Mouse (Mus musculus) kidney, adult 2 months (tissue): ENCODE results near the gene Gamt. TPM values are rescaled to one million over a fixed set of nuclear protein-coding genes. Genes with fewer than 3 reads are reported as not detected.

Source experiments
- DNase-seq: peaks from one replicate; pipeline ENCODE4 v3.0.0; 2021
- H3K27ac ChIP-seq: fragments of 200-500 bp; 2 replicates; pipeline ENCODE4 v1.5.1; 2012; ENCODE audit warnings: low read depth, low read length, control low read depth, inconsistent platforms; ENCODE audit not compliant: insufficient read depth
- H3K27me3 ChIP-seq: fragments of 200-500 bp; replicated peaks from 2 replicates; pipeline ENCODE4 v1.6.1; 2012; ENCODE audit warnings: mild to moderate bottlenecking, moderate library complexity, low read length, inconsistent platforms; ENCODE audit not compliant: control insufficient read depth, insufficient read depth
- H3K36me3 ChIP-seq: fragments of 200-500 bp; 2 replicates; pipeline ENCODE4 v1.6.1; 2012; ENCODE audit warnings: mild to moderate bottlenecking, moderate library complexity, low read length, inconsistent platforms; ENCODE audit not compliant: control insufficient read depth, insufficient read depth
- H3K4me1 ChIP-seq: fragments of 200-500 bp; 2 replicates; pipeline ENCODE4 v1.6.1; 2011; ENCODE audit warnings: low read length; ENCODE audit not compliant: control insufficient read depth, insufficient read depth
- H3K4me3 ChIP-seq: fragments of 200-500 bp; 2 replicates; pipeline ENCODE4 v1.5.1; 2011; ENCODE audit warnings: mild to moderate bottlenecking, low read depth, low read length, control low read depth; ENCODE audit not compliant: insufficient read depth
- CTCF ChIP-seq: fragments of 200-500 bp; conservative IDR thresholded peaks from 2 replicates; pipeline ENCODE4 v1.5.1; 2011; ENCODE audit warnings: low read depth, mild to moderate bottlenecking, control low read depth, low read length, moderate library complexity, mixed read lengths; ENCODE audit not compliant: insufficient read depth, insufficient read length
- POLR2A ChIP-seq: fragments of 200-500 bp; IDR thresholded peaks from one replicate; pipeline ENCODE4 v1.6.1; 2011; ENCODE audit warnings: low read depth, low read length, control low read depth
- WGBS: fragments of 180-500 bp; shearing (Covaris S2); methylation state at CpG from one replicate; pipeline ENCODE4 v1.1.7; 2018; 5-methylcytosine and 5-hydroxymethylcytosine counted together
- polyA plus RNA-seq: library from polyadenylated mRNA; depleted of rRNA; stranded (reverse); fragments of >200 nt; gene quantifications from 2 replicates; pipeline ENCODE4 v1.2.3, GENCODE M21; 2012

The Gamt gene
- polyA plus RNA-seq, 1 experiment = 66.7 TPM

DNA sequence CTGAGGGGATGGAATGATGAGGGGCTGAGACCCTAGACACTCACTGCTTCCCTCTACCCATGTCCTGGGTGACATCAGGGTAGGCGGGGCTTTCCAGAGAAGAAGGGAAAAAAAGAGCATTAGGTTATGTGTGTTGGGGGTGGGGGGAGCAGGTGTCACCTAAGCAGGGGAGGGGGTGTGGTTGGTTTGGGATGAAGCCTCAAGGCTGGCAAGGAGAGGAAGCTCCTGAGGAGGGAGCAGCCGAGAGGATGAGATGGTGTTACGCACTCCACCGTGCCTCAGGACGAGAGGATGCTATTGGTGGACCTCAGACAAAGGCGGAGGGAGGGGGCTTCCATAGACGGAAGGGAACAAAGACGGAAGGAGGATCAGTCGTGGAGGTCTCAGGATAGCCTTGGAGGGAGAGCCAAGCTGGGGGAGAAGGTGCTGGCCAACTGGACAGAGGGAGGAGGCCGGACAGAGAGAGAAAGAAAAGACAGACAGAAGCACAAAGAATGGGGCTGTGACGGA, 39.9 kb upstream of the Gamt start:
- 55% methylated on average over 11 of the region's 11 CpGs for WGBS
- H3K27me3 ChIP-seq = no peaks in the 10 kb centered on the region
- H3K4me1 ChIP-seq = peaks cover 3% of the 10 kb centered on the region
- H3K27ac ChIP-seq = no peak overlapping the region
- DNase-seq = no peak
- H3K36me3 ChIP-seq = no peaks in the 10 kb centered on the region
- TF ChIP-seq CTCF (no peak), POLR2A (no peak)
- no peak overlapping the region for H3K4me3 ChIP-seq

DNA sequence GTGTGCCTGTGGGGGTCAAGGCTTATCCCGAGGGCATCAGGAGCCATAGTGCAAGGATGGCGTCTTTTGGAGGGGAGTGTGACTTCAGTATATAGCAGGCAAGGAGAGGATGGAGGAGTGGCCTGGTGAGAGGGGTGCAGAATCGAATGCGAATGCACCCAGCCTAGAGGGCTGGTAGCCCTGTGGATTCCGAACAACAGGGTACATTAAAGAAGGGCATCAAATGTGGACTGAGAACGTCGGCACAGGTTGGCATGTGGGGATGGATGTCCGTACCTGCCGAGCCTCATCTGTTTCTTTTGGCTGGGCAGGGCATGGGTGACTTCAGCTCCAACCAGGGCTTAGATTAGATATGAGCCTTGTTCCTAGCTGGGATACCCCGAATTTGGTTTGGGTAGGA, 39.0 kb upstream of the Gamt start:
- Histone ChIP-seq H3K4me1 (peaks cover 3% of the 10 kb centered on the region), H3K36me3 (no peaks in the 10 kb centered on the region), H3K27me3 (no peaks in the 10 kb centered on the region), H3K27ac (no peak overlapping the region), H3K4me3 (no peak overlapping the region)
- WGBS = 57% methylated on average over 10 of the region's 10 CpGs
- DNase-seq = no peak
- TF ChIP-seq POLR2A (no peak), CTCF (no peak)

DNA sequence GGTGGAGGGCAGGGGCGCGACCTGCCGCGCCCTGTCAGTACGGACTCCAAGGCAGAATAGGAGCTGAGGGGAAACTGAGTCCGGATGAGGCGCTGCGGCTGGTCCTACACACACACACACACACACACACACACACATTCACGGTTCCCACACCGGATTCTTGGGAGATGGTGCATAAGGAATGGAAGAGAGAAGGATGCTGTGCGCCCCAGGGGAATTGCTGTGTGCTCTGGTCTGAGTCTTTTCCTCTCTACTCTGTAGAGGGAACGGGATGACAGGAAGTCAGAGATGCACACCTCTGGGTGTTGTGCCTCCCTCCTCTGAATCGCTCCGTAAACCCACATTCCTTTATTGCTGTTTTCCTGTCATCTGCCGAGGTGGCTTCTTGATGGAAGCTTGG, 38.5 kb upstream of the Gamt start:
- WGBS = 22% methylated on average over 15 of the region's 15 CpGs

DNA sequence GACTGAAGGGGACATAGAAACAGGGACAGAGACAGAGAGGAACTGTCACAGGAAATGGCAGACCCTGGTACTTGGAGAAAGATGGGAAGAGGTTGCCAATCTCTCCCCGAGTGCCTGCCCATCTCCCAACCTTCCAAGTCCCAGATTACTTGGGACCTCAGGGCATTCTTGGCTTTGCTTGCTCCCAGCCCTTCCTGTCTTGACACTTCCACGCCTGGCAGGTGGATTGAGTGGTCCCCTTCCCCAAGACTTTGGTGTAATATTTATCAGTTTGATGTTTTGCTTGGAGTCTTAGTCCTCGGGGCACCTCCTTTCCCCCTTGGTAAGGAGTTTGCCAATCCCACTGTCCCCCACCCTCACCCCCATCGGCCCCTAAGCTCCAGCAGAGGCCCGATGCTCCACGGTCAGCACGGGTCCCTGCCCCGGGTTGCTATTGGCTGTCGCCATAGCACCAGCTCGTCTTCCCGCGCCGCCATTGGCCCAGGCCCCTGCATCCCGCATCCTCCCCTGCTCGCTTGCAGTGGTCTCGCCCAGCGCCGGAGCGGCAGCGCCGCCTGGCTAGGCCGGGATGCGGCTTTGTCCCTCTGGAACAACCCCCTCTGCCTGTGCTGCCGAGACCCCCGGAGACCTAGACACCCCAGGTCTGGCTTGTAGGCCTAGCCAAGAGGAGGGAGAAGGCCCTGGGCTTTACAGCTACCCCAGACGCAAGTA, 37.9 kb upstream of the Gamt start:
- WGBS = 7% methylated on average over 26 of the region's 26 CpGs
- H3K4me1 ChIP-seq = peaks cover 3% of the 10 kb centered on the region
- H3K27ac ChIP-seq = no peak overlapping the region
- TF ChIP-seq POLR2A = no peak
- TF ChIP-seq CTCF = no peak
- no peak overlapping the region for H3K4me3 ChIP-seq
- H3K36me3 ChIP-seq = no peaks in the 10 kb centered on the region
- no peak for DNase-seq
- no peaks in the 10 kb centered on the region for H3K27me3 ChIP-seq

More for the DNA sequence above, 38.5 kb upstream of the Gamt start:
- no peak for DNase-seq
- TF ChIP-seq POLR2A = no peak
- no peak for TF ChIP-seq CTCF
- Histone ChIP-seq H3K36me3 (no peaks in the 10 kb centered on the region), H3K27ac (no peak overlapping the region), H3K4me3 (no peak overlapping the region), H3K4me1 (peaks cover 3% of the 10 kb centered on the region), H3K27me3 (no peaks in the 10 kb centered on the region)

DNA sequence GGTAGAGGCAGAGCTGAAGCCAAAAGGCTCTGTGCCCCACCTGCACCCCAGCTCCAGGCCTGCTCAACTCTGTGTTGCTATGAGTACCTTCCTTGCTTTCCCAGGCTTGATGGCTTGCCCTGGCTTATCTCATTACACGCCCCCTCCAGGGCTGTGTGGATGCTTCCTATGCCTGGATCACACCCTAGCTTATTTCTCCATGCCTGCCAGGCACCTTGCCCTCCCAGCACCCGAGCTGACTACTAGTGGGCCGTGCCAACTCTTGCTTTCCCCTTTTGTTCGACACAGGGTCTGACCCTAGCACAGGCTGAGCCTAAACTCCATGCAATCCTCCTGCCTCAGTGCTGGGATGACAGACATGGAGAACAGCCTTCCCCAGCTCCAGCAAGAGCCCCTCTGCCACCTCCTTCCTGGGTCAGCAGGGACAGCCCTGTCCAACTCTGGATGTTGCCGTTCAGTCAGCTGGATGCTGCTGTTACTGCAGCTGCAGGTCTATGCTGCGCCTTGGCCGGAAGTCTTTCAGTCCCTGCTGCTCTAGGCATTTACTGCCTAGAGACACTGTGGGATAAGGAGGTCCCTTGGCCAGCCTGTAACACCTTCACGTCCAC, 36.8 kb upstream of the Gamt start:
- H3K4me1 ChIP-seq = peaks cover 3% of the 10 kb centered on the region
- no peak overlapping the region for H3K27ac ChIP-seq
- no peaks in the 10 kb centered on the region for H3K27me3 ChIP-seq
- no peak for DNase-seq
- no peak for TF ChIP-seq CTCF
- TF ChIP-seq POLR2A = no peak
- no peaks in the 10 kb centered on the region for H3K36me3 ChIP-seq
- WGBS = 77% methylated on average over 8 of the region's 8 CpGs
- no peak overlapping the region for H3K4me3 ChIP-seq

DNA sequence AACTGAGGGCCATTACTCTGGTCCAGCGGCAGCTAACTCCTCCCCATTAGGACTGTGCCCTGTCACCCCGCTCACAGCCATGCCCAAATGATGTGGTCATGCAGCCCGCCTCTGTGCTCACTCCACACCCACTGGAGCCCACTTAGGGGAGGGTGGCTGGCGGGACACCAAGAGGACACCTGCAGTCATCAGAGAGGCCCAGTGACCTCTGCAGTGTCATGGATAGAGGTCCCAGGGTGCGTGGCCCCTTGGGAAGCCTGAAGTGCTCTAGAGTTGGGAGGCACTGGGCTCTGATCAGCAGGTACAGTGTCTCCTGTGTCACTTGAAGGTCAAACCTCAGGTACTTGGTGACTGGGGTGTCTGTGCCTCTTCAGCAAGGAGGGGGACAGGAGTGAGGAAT, 36.0 kb upstream of the Gamt start:
- Histone ChIP-seq H3K4me1 (peaks cover under 1% of the 10 kb centered on the region), H3K27me3 (no peaks in the 10 kb centered on the region), H3K4me3 (no peak overlapping the region), H3K36me3 (no peaks in the 10 kb centered on the region), H3K27ac (no peak overlapping the region)
- WGBS = 96% methylated on average over 5 of the region's 5 CpGs
- DNase-seq = no peak
- TF ChIP-seq CTCF = no peak
- no peak for TF ChIP-seq POLR2A
